Mouse (Mus musculus) megakaryocyte, embryonic 14.5 days (primary cell): ENCODE results near the gene Myo15b.

Experiments
- FLI1 ChIP-seq: IDR thresholded peaks from 2 replicates; pipeline ENCODE4 v1.6.1; 2012; ENCODE audit warnings: low read length, inconsistent platforms, mixed read lengths
- GATA1 ChIP-seq: IDR thresholded peaks from 3 replicates; pipeline ENCODE4 v1.6.1; 2012; ENCODE audit warnings: mixed read lengths, low read length, inconsistent platforms, borderline replicate concordance

DNA sequence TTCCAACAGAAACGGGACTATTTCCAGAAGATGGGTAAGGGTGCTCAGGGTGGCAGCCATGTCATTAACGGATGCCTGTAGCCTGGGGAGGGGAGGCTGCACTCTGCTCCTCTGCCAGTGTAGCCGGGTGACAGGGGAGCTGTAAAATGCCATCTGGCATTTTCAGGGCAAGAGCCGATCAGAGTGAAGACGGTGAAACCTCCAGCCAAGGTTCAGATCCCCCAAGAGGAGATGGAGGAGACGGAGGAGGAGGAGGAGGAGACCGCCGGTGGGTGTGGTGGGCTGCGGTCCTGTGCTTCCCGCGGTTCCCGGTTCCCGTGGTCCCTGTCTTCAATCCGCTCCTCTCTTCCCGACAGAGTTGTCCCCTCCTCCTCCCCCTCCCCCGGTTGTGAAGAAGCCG lies 25.0 kb downstream of the Myo15b start:
- no peak for TF ChIP-seq FLI1
- TF ChIP-seq GATA1, result no peak
